Mouse (Mus musculus): ENCODE measurements around the gene Scfd2.

The Scfd2 gene

DNA sequence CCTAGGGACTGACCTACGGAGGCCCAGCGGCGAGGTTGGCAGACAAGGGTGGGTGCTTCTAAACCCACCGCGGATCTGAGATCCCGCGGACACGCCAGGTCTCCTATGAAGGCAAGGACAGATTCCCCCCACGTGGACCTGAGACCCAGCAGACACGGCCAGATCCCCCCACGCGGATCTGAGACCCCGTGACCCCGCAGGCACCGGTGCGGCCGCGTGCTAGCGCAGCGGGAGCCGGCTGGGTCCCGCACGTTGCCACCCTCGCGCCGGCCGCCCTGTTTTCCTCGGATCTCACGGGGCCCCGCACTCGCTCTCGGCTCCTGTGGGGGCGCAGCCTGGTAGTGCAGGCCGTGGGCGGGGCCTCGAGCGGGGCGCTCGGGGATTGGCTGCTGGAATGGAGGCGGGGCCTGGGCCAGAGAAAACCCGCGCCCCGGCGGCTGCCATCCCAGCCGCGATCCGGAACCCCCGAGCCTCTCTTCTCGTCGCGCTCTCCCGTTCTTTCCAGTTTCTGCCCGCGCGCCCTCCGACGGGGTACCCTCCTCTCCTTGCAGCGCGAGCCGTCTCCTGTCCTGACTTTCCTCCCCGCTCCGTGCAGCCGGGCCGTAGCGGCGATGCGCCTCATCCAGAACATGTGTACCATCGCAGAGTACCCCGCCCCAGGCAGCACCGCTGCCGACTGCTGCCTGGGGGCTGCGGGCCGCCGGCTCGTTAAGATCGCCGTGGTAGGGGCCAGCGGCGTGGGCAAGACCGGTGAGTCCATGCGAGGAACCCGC, 336.5 kb downstream of the Scfd2 start, which contains the start of gene Rasl11b:
Gene Rasl11b (plus strand): TSS at position 446 of the 773 bp plus-strand sequence.
- TF ChIP-seq GATA4 (IDR thresholded peaks at IDR 0.05; ENCODE audit: insufficient replicate concordance, low read length), result no peak

DNA sequence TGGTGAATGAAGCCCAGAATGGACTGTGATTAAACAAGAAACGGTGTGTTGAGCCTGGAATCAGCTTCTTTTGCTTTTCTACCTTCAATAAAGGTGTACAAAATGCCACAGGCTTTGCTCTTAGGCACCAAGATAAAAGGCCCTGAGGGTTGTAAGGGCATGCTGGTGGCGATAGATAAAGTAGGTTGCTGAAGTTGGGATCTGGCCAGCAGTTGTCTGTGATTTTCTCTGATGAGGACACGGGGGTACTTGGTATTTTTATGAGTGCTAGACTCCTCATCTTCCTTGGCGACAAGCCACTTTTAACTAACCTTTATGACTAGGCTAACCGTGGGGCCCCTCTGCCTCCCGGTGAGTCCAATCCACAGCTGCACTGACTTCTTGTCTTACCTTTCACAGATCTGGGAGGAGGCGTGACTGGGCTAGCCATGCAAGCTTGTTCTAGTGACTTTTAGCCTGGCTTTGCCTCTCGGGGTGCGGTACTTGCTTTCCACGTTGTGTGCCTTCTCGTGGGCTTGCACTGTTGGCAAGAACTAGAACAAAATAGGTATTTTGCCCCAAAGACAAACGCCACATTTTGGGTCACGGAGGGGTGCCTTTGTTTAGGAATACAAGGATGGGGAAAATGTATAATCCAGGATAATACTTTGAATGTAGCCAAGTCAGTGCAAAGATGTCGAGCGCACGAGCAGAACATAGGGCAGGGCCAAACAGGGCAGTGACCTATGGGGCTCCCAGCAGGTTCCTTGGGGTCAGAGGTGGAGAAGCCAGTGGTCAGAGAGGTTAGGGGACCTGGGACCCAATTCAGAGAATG, 337.3 kb downstream of the Scfd2 start:
- TF ChIP-seq GATA4 (IDR thresholded peaks at IDR 0.05; ENCODE audit: insufficient replicate concordance, low read length), result no peak

DNA sequence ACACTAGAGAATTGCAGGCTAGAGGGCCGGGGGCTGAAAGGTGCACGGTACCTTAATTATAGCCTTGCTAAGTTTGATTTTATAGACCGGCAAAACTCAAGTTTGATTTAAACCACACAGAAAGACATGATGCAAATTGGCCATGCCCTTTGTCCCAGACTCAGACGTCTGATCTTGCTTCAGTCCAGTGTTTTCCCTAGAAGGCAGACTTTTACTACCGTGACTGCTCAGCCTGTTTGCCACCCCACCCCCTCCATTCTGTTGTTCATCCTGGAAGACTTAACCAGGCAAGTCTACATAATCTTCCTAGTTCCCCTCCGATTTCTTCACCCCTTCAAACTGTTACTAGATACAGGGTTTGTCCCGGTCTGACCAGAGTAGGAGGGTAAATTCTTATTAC, 337.9 kb downstream of the Scfd2 start:
- TF ChIP-seq GATA4 (IDR thresholded peaks at IDR 0.05; ENCODE audit: insufficient replicate concordance, low read length), result no peak

DNA sequence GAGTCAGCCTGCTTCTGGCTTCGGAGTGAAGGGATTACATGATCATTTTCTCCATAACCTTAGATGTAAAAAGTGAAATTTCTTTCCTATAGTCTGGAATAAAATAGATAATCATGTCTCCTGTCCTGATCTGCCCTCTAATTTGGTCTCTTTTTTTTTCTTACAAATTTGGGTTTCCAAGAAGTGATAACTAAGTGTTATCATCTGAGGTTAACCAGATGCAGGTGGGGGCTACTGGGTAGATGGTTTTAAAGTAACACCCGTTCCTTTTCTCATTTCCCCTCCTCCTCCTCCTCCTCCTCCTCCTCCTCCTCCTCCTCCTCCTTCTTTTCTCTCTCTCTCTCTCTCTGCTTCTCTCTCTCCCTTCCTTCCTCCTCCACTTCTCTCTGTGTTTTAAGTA, 338.6 kb downstream of the Scfd2 start:
- TF ChIP-seq GATA4 (IDR thresholded peaks at IDR 0.05; ENCODE audit: insufficient replicate concordance, low read length), result no peak

DNA sequence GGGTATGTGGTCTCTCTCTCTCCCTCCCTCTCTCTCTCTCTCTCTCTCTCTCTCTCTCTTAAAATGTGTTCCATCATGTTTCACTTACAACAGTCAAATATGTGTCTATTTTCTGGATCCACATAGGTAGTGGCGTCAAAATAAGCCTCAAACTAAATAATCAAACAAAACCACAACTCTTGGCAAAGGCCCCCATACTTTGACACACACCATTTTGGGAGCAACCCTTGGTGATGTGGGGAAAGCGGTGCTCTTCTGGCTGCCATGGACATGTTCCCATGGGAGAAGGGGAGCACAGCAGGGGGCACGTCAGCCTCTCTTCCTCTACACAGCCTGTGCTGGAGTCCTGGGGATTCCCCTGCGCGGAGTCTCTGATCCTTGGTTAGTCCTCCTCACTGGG, 340.6 kb downstream of the Scfd2 start:
- TF ChIP-seq GATA4 (IDR thresholded peaks at IDR 0.05; ENCODE audit: insufficient replicate concordance, low read length), result no peak

DNA sequence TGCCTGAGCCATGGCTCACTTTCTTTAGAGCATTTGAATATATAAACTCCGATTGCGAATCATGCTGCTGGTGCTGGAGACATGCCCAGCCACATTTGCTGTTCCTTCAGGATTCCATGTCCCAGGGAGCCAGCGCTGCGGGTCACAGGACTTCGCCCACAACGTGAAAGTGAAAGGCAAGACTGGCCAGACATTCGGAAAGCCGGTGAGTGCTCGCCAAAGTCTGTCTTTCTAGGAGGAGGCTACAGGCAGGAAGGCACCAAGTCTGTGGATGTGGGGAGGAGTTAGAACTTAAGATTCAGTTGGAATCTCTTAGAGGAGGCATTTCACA, 341.4 kb downstream of the Scfd2 start:
- no peak for TF ChIP-seq GATA4 (IDR thresholded peaks at IDR 0.05; ENCODE audit: insufficient replicate concordance, low read length)

DNA sequence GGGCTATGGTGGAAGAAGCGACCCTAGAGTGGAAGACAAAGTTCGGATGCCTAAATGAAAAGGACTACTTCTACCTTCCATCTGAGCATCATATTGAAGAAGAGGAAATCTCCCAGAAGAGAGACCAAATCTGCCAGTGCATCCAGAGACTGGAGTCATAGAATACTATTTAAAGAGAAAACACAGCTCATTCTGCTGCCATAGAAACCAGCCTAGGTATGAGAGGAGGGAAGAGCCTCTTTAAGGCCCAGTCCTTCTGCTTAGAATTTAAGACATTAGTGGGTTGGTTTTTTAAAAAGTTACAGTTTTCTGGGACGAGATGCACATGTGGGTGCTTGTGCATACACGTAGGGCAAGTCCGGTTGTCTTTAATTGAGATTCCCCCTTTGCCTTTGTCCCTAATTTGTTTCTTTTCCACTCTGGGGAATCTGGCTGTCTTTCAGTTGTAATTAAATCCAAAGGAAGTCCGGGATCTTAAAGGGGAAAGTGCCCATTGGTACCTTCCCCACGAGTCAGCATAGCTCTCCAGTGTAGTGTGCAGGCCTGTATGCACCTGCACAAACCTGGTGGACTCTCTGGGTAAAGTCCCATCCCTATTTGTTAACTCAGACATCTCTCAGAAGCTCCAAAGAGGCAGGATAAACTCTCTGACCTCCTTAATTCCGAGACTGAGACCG, 341.9 kb downstream of the Scfd2 start:
- no peak for TF ChIP-seq GATA4 (IDR thresholded peaks at IDR 0.05; ENCODE audit: insufficient replicate concordance, low read length)

DNA sequence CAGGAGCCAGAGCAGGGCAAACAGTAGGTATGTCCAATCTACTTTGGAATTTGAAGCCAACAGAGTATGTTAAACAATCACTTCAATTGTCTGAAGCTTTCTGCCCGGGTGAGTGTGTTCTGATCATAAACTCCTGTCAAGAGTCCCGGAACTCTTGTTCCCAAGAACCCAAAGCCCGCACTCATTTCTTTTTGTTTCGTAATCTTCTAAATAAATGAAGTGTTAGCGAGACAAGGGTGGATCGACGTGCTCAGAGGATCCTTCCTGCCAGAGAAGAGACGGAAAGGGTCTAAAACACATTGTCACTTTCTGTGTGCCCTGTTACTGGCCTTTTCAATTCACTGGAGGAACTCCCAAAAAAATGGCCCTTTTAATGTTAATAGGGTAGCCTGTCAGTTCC, 342.7 kb downstream of the Scfd2 start:
- TF ChIP-seq GATA4 (IDR thresholded peaks at IDR 0.05; ENCODE audit: insufficient replicate concordance, low read length), result no peak

DNA sequence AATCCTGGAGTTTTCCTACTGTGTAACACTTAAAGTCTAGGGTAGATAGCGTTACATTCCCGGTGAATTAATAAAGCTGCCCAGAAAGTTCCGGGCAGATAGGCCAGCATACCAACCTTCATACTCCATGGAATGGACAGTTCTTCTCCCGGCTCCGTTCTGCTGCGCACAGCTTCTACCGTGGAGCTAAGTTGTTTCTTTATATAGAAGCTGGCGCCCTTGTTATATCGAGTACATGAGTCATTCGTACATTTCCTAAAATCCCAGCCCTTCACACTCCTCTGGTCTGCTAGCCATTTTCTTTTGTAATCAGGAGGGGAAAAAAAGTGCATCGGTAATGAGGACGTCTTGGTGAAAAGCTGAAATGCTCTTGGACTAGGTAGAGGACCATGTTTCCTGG, 343.5 kb downstream of the Scfd2 start:
- TF ChIP-seq GATA4 (IDR thresholded peaks at IDR 0.05; ENCODE audit: insufficient replicate concordance, low read length), result no peak

DNA sequence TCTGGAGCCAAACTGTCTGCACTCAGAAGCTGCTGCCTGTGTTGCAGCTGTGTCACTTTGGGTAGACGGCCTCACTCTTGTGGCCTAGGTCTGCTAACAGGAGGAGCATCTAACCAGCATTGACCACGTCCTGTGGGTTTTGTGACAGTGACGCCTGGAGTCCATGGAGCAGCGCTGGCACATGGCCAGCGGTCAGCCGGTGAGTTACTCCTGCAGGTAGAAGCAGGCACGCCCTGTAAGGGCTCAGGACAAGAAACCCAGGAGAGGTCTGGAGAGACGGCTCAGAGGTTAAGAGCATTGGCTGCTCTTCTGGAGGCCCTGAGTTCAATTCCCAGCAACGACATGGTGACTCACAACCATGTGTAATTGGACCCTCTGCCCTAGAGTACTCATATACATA, 347.0 kb downstream of the Scfd2 start:
- no peak for TF ChIP-seq GATA4 (IDR thresholded peaks at IDR 0.05; ENCODE audit: insufficient replicate concordance, low read length)

DNA sequence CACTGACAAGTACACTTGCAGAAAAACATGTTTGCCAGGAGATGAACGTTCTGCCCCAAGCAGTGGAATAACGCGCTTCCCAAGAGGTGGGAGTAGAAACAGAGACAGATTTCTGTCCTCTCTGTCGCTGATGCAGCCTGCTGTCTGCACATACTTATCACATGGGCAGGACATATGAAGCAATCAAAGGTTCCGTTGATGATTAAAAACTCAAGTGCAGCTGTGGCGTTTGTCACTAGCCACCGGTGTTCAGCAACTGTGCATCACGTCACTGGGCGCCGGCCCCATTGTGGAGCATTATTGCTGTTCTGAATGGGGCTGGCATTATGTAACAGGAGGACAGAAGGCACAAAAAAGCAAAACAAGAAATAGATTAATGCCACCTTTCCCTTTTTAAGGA, 348.4 kb downstream of the Scfd2 start:
- TF ChIP-seq GATA4 (IDR thresholded peaks at IDR 0.05; ENCODE audit: insufficient replicate concordance, low read length), result no peak

DNA sequence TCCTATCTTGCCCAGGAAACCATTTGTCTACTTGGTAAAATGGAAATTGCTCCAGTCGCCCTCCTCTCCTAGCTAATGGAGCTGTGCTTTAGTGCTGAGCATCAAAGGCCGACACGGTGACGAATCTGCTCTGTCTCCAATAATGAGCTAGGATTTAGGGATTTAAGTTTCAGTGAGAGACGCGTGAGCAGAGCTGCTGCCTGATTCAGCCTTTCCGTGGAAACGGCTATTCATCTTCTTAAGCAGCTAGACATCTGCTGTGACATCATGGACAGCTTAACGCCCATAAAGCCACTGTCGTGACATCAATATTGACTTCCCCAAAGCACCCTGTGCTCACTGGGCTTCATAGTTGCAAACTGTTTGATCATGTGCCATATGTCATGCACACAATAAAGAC, 351.3 kb downstream of the Scfd2 start:
- TF ChIP-seq GATA4 (IDR thresholded peaks at IDR 0.05; ENCODE audit: insufficient replicate concordance, low read length), result no peak

DNA sequence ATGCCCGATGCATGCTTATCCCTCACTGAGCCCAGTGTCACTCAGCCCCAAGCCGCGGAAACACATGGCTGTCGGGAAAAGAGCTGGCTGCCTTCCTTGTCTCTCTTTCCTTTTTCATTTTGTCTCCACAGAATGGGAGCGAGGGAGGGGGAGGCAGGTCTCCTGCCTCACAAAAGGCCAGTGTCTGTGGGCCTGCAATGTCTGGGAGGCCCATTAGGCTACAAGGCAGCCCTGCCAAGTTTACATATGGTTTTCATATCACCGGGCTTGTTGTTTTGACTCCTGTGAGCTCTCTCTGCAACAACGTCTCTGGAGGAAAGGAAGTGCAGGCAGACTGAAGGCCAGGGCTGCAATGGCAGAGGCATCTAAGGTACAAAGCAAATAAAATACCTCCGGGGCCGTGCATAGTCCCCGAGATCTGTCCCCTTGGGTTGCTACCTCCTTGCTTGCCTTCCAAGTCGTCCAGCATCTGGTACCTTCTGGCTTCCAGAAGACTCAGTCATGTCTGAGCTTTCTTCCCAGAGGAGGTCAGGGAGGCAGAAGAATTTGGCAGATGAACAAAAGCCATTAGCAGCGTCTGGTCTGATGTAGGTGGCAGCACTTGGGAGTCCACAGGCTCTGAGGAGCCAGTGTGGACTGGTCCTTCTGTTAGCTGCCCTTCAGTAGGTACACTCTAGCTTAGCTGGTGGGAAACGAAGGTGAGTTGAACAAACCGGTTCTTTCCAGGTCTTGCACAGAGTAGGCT, 355.9 kb downstream of the Scfd2 start:
- TF ChIP-seq GATA4 (IDR thresholded peaks at IDR 0.05; ENCODE audit: insufficient replicate concordance, low read length), result no peak

DNA sequence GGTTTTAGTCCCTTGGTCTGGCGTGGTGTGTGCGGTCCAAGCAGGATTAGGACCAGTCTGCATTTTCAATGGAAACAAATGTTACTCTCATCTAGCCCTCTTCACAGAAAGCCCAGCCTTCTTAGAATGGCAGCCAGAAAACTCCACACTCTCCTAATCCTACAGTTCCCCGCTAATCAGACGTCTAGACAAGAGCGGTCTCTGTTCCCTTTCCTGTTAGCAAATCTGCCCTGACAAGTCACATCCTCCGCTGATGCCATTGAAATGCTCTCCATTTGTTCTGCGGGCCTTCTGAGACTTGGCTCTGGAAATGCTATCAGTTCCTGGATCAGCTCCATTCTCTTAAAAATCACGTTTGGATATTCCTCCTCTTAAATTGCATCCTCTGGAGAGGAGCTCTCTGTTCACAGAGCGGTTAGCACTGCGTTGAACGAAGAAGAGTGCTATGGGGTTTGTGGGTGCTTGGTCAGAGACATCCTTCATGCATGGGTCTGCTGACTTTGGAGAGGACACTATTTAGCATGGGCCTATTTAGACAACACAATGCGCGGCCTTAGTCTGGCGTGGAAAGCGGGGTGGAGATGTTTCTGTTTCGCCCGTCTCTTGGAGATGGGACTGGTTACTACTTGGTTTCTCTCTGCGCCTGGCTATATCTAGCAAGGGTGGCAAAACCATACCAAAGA, 358.3 kb downstream of the Scfd2 start:
- peak; percentile 49; the same call in 1 of the 2 replicates for TF ChIP-seq GATA4 (IDR thresholded peaks at IDR 0.05; ENCODE audit: insufficient replicate concordance, low read length)

DNA sequence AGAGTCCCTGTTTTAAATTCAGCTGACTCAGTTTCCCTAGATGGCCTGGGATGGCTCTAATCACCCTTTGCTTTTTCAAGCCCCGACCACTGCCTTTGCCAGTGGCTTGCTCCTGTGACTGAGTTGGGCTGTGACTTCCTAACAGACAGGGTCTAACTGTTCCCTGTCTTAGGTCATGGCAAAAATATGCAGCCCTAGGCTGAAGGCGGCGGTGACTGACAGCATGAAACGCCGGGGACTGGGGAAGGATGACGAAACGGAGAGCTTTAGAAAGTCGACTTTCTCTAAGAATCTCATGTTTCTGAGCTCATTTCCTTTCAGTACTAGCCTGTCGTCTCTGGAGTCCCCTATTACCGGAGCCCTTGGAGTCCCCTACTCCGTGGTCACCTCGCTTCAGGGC, 359.4 kb downstream of the Scfd2 start:
- no peak for TF ChIP-seq GATA4 (IDR thresholded peaks at IDR 0.05; ENCODE audit: insufficient replicate concordance, low read length)

All from liver, adult (tissue).